Mouse (Mus musculus) retina, postnatal 1 day (tissue): ENCODE measurements at regions not wholly inside any gene's neighbourhood (a gene's known extent, or its start where the extent isn't known, plus 50 kb on each side); places are given as distances from the start of the nearest gene placed in this dataset.

Experiments
- DNase-seq: peaks from one replicate; pipeline ENCODE4 v3.0.0-alpha.2; 2012

DNA sequence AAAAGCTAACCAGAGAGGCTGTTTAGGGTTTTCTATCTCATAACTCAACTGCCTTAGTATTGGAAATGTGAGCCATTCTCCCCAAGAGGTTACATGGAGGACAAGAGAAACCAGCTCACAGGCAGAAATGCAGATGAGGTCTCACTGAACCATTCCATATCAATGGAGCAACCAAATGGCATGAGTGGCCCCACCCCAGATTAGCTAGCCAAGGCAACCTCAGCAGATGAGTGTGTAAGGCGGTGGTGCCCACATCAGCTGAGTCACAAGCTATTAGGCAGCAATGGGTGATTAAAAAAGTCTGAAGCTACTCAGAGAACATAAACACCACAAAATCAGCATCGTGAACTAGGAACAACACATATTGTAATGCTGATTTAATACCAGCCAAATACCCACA, 133.2 kb downstream of the Lpin1 start:
- DNase-seq = no peak

GRCm38 (mm10) chr12:16474361-16475080, 136.2 kb downstream of the Lpin1 start:
- DNase-seq = no peak

DNA sequence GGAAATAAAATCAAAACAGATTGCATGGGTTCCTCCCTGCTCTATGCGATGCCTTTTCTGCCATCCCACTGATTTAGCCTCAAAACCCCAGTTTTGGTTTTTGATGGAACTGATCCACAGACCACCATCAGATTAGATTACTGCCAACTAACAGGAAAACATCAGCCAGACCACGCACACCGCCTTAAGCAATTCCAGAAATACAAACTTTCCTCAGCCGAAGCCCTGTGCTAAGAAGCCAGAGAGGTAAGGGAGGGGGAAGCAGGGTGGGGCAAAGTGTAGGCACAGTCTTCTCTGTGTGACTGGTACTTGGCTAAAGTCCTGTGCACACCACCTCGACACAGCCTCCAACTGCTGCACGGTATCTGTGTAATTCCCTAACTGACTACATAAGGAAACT, 153.3 kb downstream of the Lpin1 start:
- DNase-seq = no peak

GRCm38 (mm10) chr12:16450771-16451435, 159.9 kb downstream of the Lpin1 start:
- DNase-seq = peak; percentile 60

- DNase-seq = no peak
Observed at GRCm38 (mm10) chr12:16438717-16439116, 172.0 kb downstream of the Lpin1 start.

GRCm38 (mm10) chr12:16436961-16437360, 173.8 kb downstream of the Lpin1 start:
- DNase-seq = no peak

- DNase-seq = no peak
Observed at GRCm38 (mm10) chr12:16436255-16436654, 174.5 kb downstream of the Lpin1 start.

GRCm38 (mm10) chr12:16434739-16435138, 176.0 kb downstream of the Lpin1 start:
- DNase-seq = peak; percentile 60

GRCm38 (mm10) chr12:16434225-16434624, 176.5 kb downstream of the Lpin1 start:
- peak; percentile 93 for DNase-seq

DNA sequence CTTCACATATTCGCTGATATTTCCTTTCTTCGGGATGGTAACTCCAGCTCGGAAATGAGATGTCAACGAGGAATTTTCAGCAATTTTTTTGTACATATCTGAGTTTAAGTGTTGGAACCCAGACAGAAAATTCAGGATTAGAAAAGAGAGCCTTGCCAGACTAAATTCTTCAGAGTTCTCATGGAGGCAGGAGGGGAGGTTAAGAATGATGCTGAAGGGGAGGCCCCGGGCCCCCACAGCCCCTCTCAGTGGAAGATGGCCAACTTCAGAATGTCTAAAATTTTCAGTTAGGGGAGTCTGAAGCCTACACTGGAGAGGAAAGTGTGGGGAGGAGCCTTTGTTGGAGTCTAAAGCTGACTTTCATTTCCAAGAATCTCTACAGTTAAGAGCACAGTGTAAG, 184.8 kb downstream of the Lpin1 start:
- no peak for DNase-seq

- no peak for DNase-seq
Observed at GRCm38 (mm10) chr12:16424526-16424925, 186.2 kb downstream of the Lpin1 start.

- DNase-seq = no peak
Observed at GRCm38 (mm10) chr12:16395720-16396119, 215.0 kb downstream of the Lpin1 start.

- no peak for DNase-seq
Observed at GRCm38 (mm10) chr12:16392851-16393250, 217.9 kb downstream of the Lpin1 start.

DNA sequence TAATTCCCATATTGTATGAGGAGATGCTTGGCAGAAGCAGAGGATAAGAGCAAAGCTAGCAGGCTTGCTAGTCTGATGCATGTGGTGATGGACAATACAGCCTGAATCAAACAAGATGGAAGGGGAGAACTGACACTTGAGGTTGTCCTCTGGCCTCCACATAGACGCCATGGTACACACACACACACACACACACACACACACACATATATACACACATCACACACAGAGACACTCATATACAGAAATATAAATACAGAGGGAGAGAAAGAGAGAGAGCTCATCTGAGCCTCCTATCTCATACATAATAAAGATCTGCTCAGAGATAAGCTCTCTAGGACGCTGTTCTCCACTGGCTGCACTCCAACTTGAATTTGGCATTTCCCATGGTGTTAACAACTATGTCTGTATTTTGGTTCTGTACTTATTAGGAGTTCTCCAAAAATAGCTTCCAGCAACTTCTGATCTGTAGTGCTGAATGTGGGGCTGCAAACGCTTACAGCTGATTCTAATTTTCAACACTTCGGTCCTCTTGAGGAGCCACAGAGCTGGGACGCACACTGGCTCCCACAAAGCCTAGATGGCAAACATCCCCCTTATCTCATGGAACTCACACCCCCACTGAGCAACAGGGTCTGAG, 219.0 kb downstream of the Lpin1 start:
- DNase-seq = no peak

DNA sequence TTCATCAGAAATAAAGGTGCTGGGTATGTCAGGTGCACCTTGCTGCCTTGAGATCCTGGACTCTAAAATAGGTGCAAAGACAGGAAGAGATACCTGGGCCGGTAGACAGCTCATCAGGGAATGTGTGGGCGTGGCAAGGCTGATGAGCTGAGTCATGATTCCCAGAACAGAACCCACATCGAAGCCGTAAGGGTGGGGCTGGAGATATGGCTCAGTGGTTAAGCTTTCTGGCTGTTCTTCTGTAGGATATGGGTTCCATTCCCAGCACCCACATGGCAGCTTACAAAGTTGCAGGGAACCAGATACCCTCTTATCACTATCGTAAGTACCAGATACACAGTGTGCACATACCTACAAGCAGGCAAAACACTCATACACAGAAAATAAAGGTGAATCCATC, 219.6 kb downstream of the Lpin1 start:
- DNase-seq = no peak

DNA sequence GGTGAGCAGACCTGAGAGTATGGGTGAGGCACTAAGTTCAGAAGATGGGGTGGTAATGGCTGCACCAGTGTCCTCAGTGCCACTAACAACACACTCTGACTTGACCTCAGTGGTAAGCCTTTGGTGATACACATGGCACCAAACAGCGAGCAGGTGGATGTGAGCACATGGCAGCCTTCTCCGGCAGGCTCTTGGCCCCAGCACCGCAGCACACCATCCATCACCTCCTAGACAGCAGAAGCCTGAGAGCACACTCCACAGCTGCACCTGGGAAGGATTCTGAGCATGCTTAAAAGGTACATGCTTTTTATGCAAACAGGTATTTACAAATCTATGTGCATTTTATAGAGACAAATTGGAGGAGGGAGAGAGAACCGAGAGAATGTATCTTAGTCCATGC, 223.7 kb downstream of the Lpin1 start:
- no peak for DNase-seq

GRCm38 (mm10) chr12:16384396-16384795, 226.4 kb downstream of the Lpin1 start:
- DNase-seq = no peak

- no peak for DNase-seq
Observed at GRCm38 (mm10) chr12:16383499-16383935, 227.2 kb downstream of the Lpin1 start.

- no peak for DNase-seq
Observed at GRCm38 (mm10) chr12:16382417-16382988, 228.3 kb downstream of the Lpin1 start.

DNA sequence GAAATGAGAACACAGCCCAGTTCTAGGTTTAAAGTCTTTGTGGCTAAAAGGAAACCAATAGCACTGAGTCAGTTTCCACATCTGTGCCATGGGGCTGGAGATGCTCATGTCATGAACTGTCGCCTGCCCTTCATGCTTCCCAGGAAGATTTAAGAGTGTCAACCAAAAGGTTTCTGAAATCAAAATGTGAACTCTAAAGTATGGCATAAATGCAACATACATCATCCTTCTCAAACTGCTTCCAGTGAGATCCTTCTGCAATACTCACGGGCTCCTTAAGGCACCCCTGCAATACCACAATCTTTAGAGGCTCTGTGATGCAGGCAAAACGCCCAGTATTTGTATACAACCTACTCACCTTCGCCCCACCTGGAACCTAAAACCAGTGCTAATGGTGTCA, 229.7 kb downstream of the Lpin1 start:
- DNase-seq = no peak

DNA sequence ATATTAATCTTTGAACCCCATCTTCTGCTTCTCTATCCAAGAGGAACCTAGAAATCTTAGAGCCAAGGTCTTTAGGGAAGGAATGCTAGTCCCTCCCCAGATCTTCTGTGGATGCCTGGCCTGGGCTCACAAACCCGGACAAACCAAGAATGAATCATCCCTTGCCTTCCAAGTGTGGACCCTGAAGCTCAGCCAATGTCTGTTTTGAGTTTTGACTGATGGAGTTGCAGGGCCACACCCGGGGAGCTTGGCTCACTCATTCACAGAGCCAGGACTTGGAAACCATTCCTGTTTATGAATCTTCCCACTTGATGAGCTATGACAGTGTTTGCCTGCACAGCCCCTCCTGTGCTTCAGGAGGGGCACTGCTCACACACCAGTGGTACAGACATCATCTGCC, 230.4 kb downstream of the Lpin1 start:
- no peak for DNase-seq

DNA sequence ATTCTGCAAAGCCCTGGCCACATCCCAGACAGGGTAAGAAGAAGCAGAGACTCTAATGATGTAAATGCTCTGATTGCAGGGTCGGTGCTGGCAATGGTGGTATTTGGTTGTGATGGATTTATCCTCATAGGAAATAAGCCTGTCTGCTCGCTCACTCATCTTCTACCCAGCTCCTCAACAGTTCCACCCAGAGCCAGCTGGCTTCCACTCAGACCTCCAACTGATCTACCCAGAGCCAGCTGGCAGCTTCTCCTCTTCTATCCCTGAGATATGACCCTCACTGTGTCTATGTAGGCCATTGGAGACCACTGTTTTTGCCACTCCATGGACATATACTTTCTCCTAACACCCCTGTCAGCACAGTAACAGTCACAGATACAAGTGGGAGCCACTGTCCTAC, 231.4 kb downstream of the Lpin1 start:
- DNase-seq = no peak

DNA sequence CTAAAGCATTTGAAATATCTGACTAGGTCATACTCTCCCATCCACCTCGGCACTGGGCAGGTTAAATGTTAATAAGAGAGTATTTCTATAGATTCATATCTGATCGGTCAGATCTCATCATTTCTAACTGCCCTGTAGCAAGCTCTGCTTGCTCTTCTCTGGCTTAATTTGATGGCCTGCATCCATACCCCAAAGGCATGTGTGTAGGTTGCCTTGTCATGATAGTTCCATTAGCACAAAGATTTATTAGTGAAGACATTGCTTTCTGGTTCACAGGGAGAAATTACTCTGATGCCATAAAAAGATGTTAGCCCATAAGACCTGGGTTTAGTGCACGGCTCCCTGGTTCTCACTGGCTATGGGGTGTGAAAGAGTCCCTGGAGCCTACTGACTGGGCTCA, 232.3 kb downstream of the Lpin1 start:
- DNase-seq = peak; percentile 17
